Mouse (Mus musculus): Measurements from ENCODE around the gene Slc38a11. TPM values are rescaled to one million over a fixed set of nuclear protein-coding genes. Genes with fewer than 3 reads are reported as not detected.

Gene Slc38a11
- total and polyA plus RNA-seq, 3 experiments = not detected

- no peak for DNase-seq (ENCODE audit: extremely low read depth)
- Histone ChIP-seq H3K27ac (ENCODE audit: insufficient read depth, low read depth) (no peak overlapping the region), H3K9ac (ENCODE audit: insufficient read depth, low read depth) (no peak overlapping the region), H3K27me3 (replicated peaks) (no peaks in the 10 kb centered on the region), H3K79me2 (replicated peaks; ENCODE audit: control insufficient read depth, extremely low read depth, insufficient read depth, poor library complexity, severe bottlenecking) (no peaks in the 10 kb centered on the region), H3K4me3 (replicated peaks in 1 of 3; ENCODE audit: low read depth in 2 of 3, low read length in 2 of 3, poor library complexity in 1 of 3) (no peak overlapping the region), H3K36me3 (replicated peaks in 1 of 2; ENCODE audit: control insufficient read depth in 1 of 2, insufficient read depth in 1 of 2, low read length in 1 of 2) (no peaks in the 10 kb centered on the region), H3K4me2 (ENCODE audit: insufficient read depth, low read depth, poor library complexity, severe bottlenecking) (no peak overlapping the region), H3K9me3 (replicated peaks; ENCODE audit: low read length) (no peaks in the 10 kb centered on the region), H3K4me1 (ENCODE audit: control insufficient read depth in 1 of 2, insufficient read depth in 2 of 2) (peaks cover 0 to 12% of the 10 kb centered on the region in 2 experiments; a peak in 2 of 4 replicates)
- dilution Hi-C loops (cut with MboI; ENCODE audit: extremely low pct_ligation_motif_present, extremely low pct_unique_long_range_greater_than_20kb, low sequenced_read_pairs) (no loop called here), in situ Hi-C loops (cut with MboI; ENCODE audit: low pct_ligation_motif_present, low pct_unique_long_range_greater_than_20kb, low sequenced_read_pairs) (no loop called here)
- TF ChIP-seq CTCF (conservative IDR thresholded peaks at IDR 0.05 in 1 of 2, IDR thresholded peaks at IDR 0.05 in 1 of 2; ENCODE audit: low read depth in 2 of 2, low read length in 2 of 2) (no peak), POLR2A (IDR thresholded peaks at IDR 0.05; ENCODE audit: low read depth, low read length) (no peak), KAT2A (IDR thresholded peaks at IDR 0.05; ENCODE audit: insufficient replicate concordance, low read length) (no peak), ZC3H11A (IDR thresholded peaks at IDR 0.05; ENCODE audit: low read depth, low read length) (no peak), MXI1 (IDR thresholded peaks at IDR 0.05; ENCODE audit: low read depth, low read length) (no peak), MYC (IDR thresholded peaks at IDR 0.05; ENCODE audit: low read depth, low read length) (no peak)
Measured at GRCm38 (mm10) chr2:65378425-65378824, 14.6 kb upstream of the Slc38a11 start.

- H3K9me3 ChIP-seq (replicated peaks; ENCODE audit: low read length) = no peaks in the 10 kb centered on the region
- no peaks in the 10 kb centered on the region for H3K36me3 ChIP-seq (replicated peaks in 1 of 2; ENCODE audit: control insufficient read depth in 1 of 2, insufficient read depth in 1 of 2, low read length in 1 of 2)
- no peak overlapping the region for H3K9ac ChIP-seq (ENCODE audit: insufficient read depth, low read depth)
- in situ Hi-C loops (cut with MboI; ENCODE audit: low pct_ligation_motif_present, low pct_unique_long_range_greater_than_20kb, low sequenced_read_pairs) = no loop called here
- TF ChIP-seq JUND (conservative IDR thresholded peaks at IDR 0.05; ENCODE audit: low read depth, low read length) (no peak), IRF4 (IDR thresholded peaks at IDR 0.05; ENCODE audit: low read depth, low read length) (no peak), BHLHE40 (IDR thresholded peaks at IDR 0.05; ENCODE audit: low read depth, low read length) (no peak), NRF1 (IDR thresholded peaks at IDR 0.05; ENCODE audit: low read depth, low read length) (no peak), MEF2A (IDR thresholded peaks at IDR 0.05; ENCODE audit: borderline replicate concordance, low read depth, low read length) (no peak), CTCF (conservative IDR thresholded peaks at IDR 0.05 in 1 of 2, IDR thresholded peaks at IDR 0.05 in 1 of 2; ENCODE audit: low read depth in 2 of 2, low read length in 2 of 2) (no peak), SMC3 (IDR thresholded peaks at IDR 0.05; ENCODE audit: low read depth, low read length) (no peak), EP300 (IDR thresholded peaks at IDR 0.05; ENCODE audit: low read length) (no peak)
- H3K4me1 ChIP-seq (ENCODE audit: control insufficient read depth in 1 of 2, insufficient read depth in 2 of 2) = peaks cover 0 to 12% of the 10 kb centered on the region in 2 experiments; a peak in 2 of 4 replicates
- dilution Hi-C loops (cut with MboI; ENCODE audit: extremely low pct_ligation_motif_present, extremely low pct_unique_long_range_greater_than_20kb, low sequenced_read_pairs) = no loop called here
- H3K27me3 ChIP-seq (replicated peaks) = no peaks in the 10 kb centered on the region
- no peaks in the 10 kb centered on the region for H3K79me2 ChIP-seq (replicated peaks; ENCODE audit: control insufficient read depth, extremely low read depth, insufficient read depth, poor library complexity, severe bottlenecking)
- no peak overlapping the region for H3K27ac ChIP-seq (ENCODE audit: insufficient read depth, low read depth)
- no peak overlapping the region for H3K4me3 ChIP-seq (replicated peaks in 1 of 3; ENCODE audit: low read depth in 2 of 3, low read length in 2 of 3, poor library complexity in 1 of 3)
- H3K4me2 ChIP-seq (ENCODE audit: insufficient read depth, low read depth, poor library complexity, severe bottlenecking) = no peak overlapping the region
- DNase-seq (ENCODE audit: extremely low read depth) = no peak
Measured at GRCm38 (mm10) chr2:65374410-65374809, 10.6 kb upstream of the Slc38a11 start.

GRCm38 (mm10) chr2:65373076-65373475, 9.2 kb upstream of the Slc38a11 start:
- no peaks in the 10 kb centered on the region for H3K79me2 ChIP-seq (replicated peaks; ENCODE audit: control insufficient read depth, extremely low read depth, insufficient read depth, poor library complexity, severe bottlenecking)
- no peaks in the 10 kb centered on the region for H3K27me3 ChIP-seq (replicated peaks)
- H3K36me3 ChIP-seq (replicated peaks in 1 of 2; ENCODE audit: control insufficient read depth in 1 of 2, insufficient read depth in 1 of 2, low read length in 1 of 2) = no peaks in the 10 kb centered on the region
- H3K9ac ChIP-seq (ENCODE audit: insufficient read depth, low read depth) = no peak overlapping the region
- in situ Hi-C loops (cut with MboI; ENCODE audit: low pct_ligation_motif_present, low pct_unique_long_range_greater_than_20kb, low sequenced_read_pairs) (no loop called here), dilution Hi-C loops (cut with MboI; ENCODE audit: extremely low pct_ligation_motif_present, extremely low pct_unique_long_range_greater_than_20kb, low sequenced_read_pairs) (no loop called here)
- H3K4me3 ChIP-seq (replicated peaks in 1 of 3; ENCODE audit: low read depth in 2 of 3, low read length in 2 of 3, poor library complexity in 1 of 3) = no peak overlapping the region
- H3K4me2 ChIP-seq (ENCODE audit: insufficient read depth, low read depth, poor library complexity, severe bottlenecking) = no peak overlapping the region
- H3K4me1 ChIP-seq (ENCODE audit: control insufficient read depth in 1 of 2, insufficient read depth in 2 of 2) = no peaks in the 10 kb centered on the region
- TF ChIP-seq MXI1 (IDR thresholded peaks at IDR 0.05; ENCODE audit: low read depth, low read length) (no peak), CHD1 (IDR thresholded peaks at IDR 0.05; ENCODE audit: low read depth, low read length) (no peak), JUND (conservative IDR thresholded peaks at IDR 0.05; ENCODE audit: low read depth, low read length) (no peak), IRF4 (IDR thresholded peaks at IDR 0.05; ENCODE audit: low read depth, low read length) (no peak), ETS1 (conservative IDR thresholded peaks at IDR 0.05; ENCODE audit: low read depth, low read length) (no peak), MAZ (IDR thresholded peaks at IDR 0.05; ENCODE audit: low read depth, low read length) (no peak), SMC3 (IDR thresholded peaks at IDR 0.05; ENCODE audit: low read depth, low read length) (no peak), MYC (IDR thresholded peaks at IDR 0.05; ENCODE audit: low read depth, low read length) (no peak), CTCF (conservative IDR thresholded peaks at IDR 0.05 in 1 of 2, IDR thresholded peaks at IDR 0.05 in 1 of 2; ENCODE audit: low read depth in 2 of 2, low read length in 2 of 2) (no peak), GABPA (IDR thresholded peaks at IDR 0.05; ENCODE audit: insufficient replicate concordance, low read depth, low read length) (no peak), TCF12 (IDR thresholded peaks at IDR 0.05; ENCODE audit: low read depth, low read length) (no peak), JUN (IDR thresholded peaks at IDR 0.05; ENCODE audit: insufficient read depth, low read depth, low read length) (no peak), USF2 (conservative IDR thresholded peaks at IDR 0.05; ENCODE audit: low read depth, low read length) (no peak), MAX (IDR thresholded peaks at IDR 0.05; ENCODE audit: low read length) (no peak), ZKSCAN1 (IDR thresholded peaks at IDR 0.05; ENCODE audit: borderline replicate concordance, low read depth, low read length) (no peak)
- no peaks in the 10 kb centered on the region for H3K9me3 ChIP-seq (replicated peaks; ENCODE audit: low read length)
- no peak for DNase-seq (ENCODE audit: extremely low read depth)
- H3K27ac ChIP-seq (ENCODE audit: insufficient read depth, low read depth) = no peak overlapping the region

Data from CH12.LX (cell line).